Mouse (Mus musculus) spleen, adult 2 months (tissue): ENCODE results near the gene Hilpda. TPM values are rescaled to one million over a fixed set of nuclear protein-coding genes. Genes with fewer than 3 reads are reported as not detected.

Experiments
- DNase-seq, 2 experiments: peaks; one replicate each; pipeline versions ENCODE4 v3.0.0 to v3.0.0-alpha.2; 2012 to 2021; ENCODE audit warnings: low spot score in 2 of 2, low read depth in 1 of 2
- H3K27ac ChIP-seq: fragments of 200-500 bp; 2 replicates; pipeline ENCODE4 v1.5.1; 2012; ENCODE audit warnings: low read length, inconsistent platforms; ENCODE audit not compliant: insufficient read depth
- H3K27me3 ChIP-seq: fragments of 200-500 bp; 2 replicates; pipeline ENCODE4 v1.6.1; 2012; ENCODE audit warnings: mild to moderate bottlenecking, moderate library complexity, low read length, inconsistent platforms; ENCODE audit not compliant: control insufficient read depth, insufficient read depth
- H3K36me3 ChIP-seq: fragments of 200-500 bp; 2 replicates; pipeline ENCODE4 v1.6.1; 2012; ENCODE audit warnings: mild to moderate bottlenecking, low read length, inconsistent platforms; ENCODE audit not compliant: control insufficient read depth, insufficient read depth
- H3K4me1 ChIP-seq: fragments of 200-500 bp; 2 replicates; pipeline ENCODE4 v1.6.1; 2011; ENCODE audit warnings: inconsistent platforms; ENCODE audit not compliant: control insufficient read depth, insufficient read depth, insufficient read length
- H3K4me3 ChIP-seq: fragments of 200-500 bp; 2 replicates; pipeline ENCODE4 v1.5.1; 2011; ENCODE audit warnings: mild to moderate bottlenecking, inconsistent platforms; ENCODE audit not compliant: insufficient read depth, insufficient read length; ENCODE audit errors: extremely low read depth
- CTCF ChIP-seq: fragments of 200-500 bp; IDR thresholded peaks from 2 replicates; pipeline ENCODE4 v1.5.1; 2011; ENCODE audit warnings: mild to moderate bottlenecking, inconsistent platforms; ENCODE audit not compliant: insufficient read depth, insufficient read length, insufficient replicate concordance; ENCODE audit errors: extremely low read depth
- POLR2A ChIP-seq: fragments of 200-500 bp; IDR thresholded peaks from 2 replicates; pipeline ENCODE4 v1.6.1; 2011; ENCODE audit warnings: low read depth, low read length, inconsistent platforms
- WGBS: fragments of 180-500 bp; shearing (Covaris S2); methylation state at CpG from one replicate; pipeline ENCODE4 v1.1.7; 2018; 5-methylcytosine and 5-hydroxymethylcytosine counted together
- polyA plus RNA-seq: library from polyadenylated mRNA; depleted of rRNA; stranded (reverse); fragments of >200 nt; gene quantifications from 2 replicates; pipeline ENCODE4 v1.2.3, GENCODE M21; 2012; rRNA removed

The Hilpda gene
- 11.3 and 12.9 TPM in 2 replicates for polyA plus RNA-seq

DNA sequence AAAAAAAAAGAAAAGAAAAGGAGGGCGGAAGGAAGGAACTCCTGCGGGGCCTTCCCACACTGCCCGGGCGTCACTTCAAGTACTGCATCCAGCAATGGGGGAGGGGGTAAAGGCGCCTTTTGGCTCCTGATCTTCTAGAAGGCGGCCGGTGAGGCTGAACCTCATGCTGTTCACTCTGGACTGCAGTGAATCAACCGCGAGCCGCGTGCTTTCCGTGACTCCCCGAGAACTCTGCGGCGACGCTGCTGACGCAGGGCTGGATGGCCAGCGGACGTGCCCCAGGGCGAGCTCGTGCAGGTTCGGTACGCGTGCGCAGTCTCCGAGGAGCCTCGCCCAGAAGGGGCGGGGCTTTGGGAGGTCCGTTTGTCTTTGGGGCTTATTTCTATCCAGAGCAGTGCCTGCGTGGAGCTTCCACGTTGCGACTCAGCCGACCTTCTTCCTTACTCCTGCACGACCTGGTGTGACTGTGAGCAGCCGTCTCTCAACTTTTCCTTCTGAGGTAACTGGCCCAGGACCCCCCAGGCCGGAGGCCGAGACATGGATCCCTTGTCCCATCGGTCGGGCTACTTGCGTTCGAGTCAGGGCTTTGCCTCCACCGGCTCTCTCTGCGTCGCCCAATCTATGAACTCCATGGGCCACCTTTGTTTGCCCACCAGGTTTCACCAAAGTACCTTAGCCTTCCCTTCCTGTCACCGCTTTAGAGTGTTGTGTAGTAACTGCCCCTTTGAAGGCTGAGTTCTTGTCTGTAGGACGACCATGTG is at the start of gene Hilpda:
Gene Hilpda, plus strand, starts transcription at position 177 of the 761 bp plus-strand sequence.
- Histone ChIP-seq H3K27ac (peak within 1 kb of the TSS; percentile 94), H3K27me3 (no peaks in the 10 kb centered on the region), H3K4me3 (peak within 1 kb of the TSS; percentile 79), H3K4me1 (peaks cover 8% of the 10 kb centered on the region), H3K36me3 (no peaks in the 10 kb centered on the region)
- WGBS = under 1% methylated on average over 46 of the region's 46 CpGs
- TF ChIP-seq POLR2A = peak; percentile 82
- no peak for TF ChIP-seq CTCF
- DNase-seq = peak; percentile 88 to 93

DNA sequence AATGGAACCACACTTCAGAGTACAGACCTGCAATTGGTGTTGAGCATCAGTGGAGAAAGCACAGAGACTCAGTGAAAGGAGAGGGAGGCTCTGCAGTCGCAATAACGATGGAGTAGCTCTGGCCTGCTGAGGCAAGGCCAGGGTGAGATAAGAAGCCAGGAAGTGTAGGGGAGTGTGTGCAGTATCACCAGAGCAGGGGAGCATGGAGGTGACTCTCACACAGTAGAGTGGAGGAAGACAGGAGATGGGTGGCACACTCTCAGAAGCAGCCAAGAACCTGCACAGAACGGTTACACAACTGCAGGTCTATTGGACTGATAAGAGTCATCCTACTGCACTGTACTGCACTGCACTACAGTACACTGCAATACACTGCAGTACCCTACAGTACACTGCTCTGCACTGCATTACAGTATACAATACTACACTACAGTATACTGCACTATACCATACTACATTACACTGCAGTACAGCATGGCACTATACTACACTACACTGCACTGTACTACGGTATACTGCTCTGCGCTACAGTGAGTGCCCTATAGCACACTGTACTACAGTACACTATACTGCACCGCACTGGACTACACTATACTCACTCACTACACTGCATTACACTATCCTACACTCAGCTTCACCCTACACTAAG is 42.9 kb upstream of the Hilpda start:
- no peak for DNase-seq
- H3K4me1 ChIP-seq = peaks cover 6% of the 10 kb centered on the region; the same call in 1 of the 2 replicates
- 75% methylated on average over 6 of the region's 6 CpGs for WGBS
- TF ChIP-seq POLR2A = no peak
- TF ChIP-seq CTCF = no peak
- H3K27ac ChIP-seq = no peak overlapping the region
- no peaks in the 10 kb centered on the region for H3K27me3 ChIP-seq
- H3K4me3 ChIP-seq = no peak overlapping the region
- no peaks in the 10 kb centered on the region for H3K36me3 ChIP-seq

DNA sequence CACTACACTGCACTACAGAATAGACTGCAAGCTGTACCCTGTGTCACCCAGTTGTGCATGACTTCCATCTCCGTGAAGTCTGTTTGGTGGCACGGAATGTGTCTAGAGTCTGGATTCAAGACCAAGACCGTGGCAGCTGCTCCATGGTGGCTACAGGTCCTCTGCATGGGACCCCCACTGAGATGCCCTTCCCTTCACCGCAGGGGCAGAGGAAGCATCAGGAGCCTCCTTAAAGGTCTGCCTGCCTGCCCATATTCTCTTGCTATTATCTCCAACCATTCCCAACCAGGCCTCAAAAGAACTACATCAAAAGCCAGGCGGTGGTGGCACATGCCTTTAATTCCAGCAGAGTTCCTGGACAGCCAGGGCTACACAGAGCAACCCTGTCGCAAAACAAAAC is 41.9 kb upstream of the Hilpda start:
- DNase-seq = no peak
- WGBS = 90% methylated on average over 6 of the region's 6 CpGs
- H3K4me1 ChIP-seq = peaks cover 6% of the 10 kb centered on the region; the same call in 1 of the 2 replicates
- no peaks in the 10 kb centered on the region for H3K36me3 ChIP-seq
- TF ChIP-seq POLR2A (no peak), CTCF (no peak)
- H3K4me3 ChIP-seq = no peak overlapping the region
- H3K27ac ChIP-seq = no peak overlapping the region
- no peaks in the 10 kb centered on the region for H3K27me3 ChIP-seq

DNA sequence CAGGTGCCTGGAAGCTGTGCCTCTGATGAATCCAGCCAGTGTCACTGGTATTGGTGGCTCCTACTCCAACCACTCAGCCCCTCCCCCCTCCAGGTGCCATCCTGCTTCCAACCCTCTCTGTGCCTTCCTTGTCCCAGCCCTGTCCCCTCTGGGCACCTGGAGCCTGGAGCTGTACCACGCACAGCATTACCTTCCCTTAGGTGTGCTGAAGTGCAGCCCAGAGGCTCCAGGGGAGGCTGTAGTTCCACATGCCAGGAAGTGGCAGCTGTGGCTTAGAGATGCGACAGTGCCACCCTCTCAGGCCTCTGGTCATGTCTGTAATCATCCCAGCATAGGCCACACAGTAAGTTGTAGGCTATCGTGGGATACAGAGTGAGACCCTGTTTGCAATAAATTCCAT is 40.5 kb upstream of the Hilpda start:
- Histone ChIP-seq H3K4me3 (no peak overlapping the region), H3K36me3 (no peaks in the 10 kb centered on the region), H3K27me3 (no peaks in the 10 kb centered on the region), H3K27ac (peak overlapping the region; percentile 84), H3K4me1 (peaks cover 6% of the 10 kb centered on the region; the same call in 1 of the 2 replicates)
- 26% methylated on average over 3 of the region's 3 CpGs for whole genome bisulfite sequencing
- DNase-seq = peak in 1 of 2 experiments; percentile 22
- TF ChIP-seq POLR2A = no peak
- no peak for TF ChIP-seq CTCF

DNA sequence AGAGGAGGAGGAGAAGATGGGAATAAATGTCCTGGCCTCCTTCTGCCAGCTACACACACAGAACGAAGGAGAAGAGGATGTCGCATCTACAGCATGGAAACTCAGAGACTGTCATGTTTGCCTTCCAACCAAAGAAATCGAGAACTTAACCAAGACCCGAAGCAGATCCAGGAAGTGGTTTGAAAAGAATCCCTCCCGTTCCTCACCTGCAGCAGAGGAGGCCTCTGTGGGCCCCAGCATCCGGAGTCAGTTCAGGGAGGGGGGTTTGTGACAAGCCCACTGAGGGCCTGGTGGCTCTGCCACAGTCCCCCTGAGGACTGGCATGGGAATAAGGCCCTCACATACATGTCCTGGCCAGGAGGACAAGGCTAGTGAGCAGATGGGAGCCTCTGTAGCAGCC is 40.0 kb upstream of the Hilpda start:
- DNase-seq = peak; percentile 31 to 38
- Histone ChIP-seq H3K4me3 (no peak overlapping the region), H3K27me3 (no peaks in the 10 kb centered on the region), H3K27ac (peak overlapping the region; percentile 84), H3K36me3 (no peaks in the 10 kb centered on the region), H3K4me1 (peaks cover 6% of the 10 kb centered on the region; the same call in 1 of the 2 replicates)
- TF ChIP-seq POLR2A = no peak
- TF ChIP-seq CTCF = no peak
- 10% methylated on average over 6 of the region's 6 CpGs for WGBS

DNA sequence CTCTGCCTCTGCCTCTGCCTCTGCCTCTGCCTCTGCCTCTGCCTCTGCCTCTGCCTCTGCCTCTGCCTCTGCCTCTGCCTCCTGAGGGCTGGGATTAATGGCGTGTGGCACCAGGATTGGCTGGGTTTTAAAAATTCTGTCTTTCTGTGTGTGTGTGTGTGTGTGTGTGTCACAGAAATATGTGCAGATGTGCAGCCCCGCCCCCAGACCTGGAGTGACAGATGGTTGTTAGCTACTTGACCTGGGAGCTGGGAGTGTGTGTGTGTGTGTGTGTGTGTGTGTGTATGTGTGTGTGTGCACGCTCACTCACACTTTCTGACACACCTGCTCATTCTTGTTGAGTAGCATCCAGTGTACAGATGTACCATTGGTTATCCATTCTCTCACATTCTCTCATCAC is 38.6 kb upstream of the Hilpda start:
- H3K36me3 ChIP-seq = no peaks in the 10 kb centered on the region
- H3K4me1 ChIP-seq = peaks cover 6% of the 10 kb centered on the region; the same call in 1 of the 2 replicates
- DNase-seq = no peak
- no peak overlapping the region for H3K4me3 ChIP-seq
- H3K27me3 ChIP-seq = no peaks in the 10 kb centered on the region
- no peak for TF ChIP-seq CTCF
- TF ChIP-seq POLR2A = no peak
- no peak overlapping the region for H3K27ac ChIP-seq
- 76% methylated on average over 3 of the region's 3 CpGs for WGBS
